Mouse (Mus musculus) olfactory bulb, adult 2 months (tissue): ENCODE measurements around the gene Tecpr1.

Source experiments
- CTCF ChIP-seq: fragments of 200-500 bp; IDR thresholded peaks from 2 replicates; pipeline ENCODE4 v1.5.1; 2012; ENCODE audit warnings: low read depth, mild to moderate bottlenecking, low read length, moderate library complexity; ENCODE audit not compliant: insufficient read depth
- POLR2A ChIP-seq: fragments of 200-500 bp; IDR thresholded peaks from 2 replicates; pipeline ENCODE4 v1.6.1; 2012; ENCODE audit warnings: mild to moderate bottlenecking, low read depth, low read length, moderate library complexity; ENCODE audit not compliant: insufficient read depth

DNA sequence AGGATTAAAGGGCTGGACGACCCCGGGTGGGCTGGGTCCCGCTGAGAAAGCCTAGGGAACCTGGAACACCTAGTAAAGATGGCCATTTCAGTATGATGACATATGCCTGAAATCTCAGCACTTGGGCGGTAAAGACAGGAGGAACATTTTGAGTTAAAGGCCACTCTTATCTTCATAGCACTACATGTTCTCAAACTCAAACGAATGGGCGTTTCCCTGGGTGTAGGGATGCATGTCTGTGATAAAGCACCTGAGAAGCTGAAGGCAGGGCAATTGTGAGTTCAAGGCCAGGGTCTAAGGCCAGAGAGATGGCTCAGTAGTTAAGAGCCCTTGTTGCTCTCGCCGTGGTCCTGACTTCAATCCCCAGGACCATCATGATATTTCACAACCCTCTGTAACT, 47.0 kb upstream of the Tecpr1 start:
- TF ChIP-seq POLR2A (no peak), CTCF (no peak)
